Mouse (Mus musculus): ENCODE results near the gene Ankdd1a. TPM values are rescaled to one million over a fixed set of nuclear protein-coding genes. Genes with fewer than 3 reads are reported as not detected.

Ankdd1a gene
- total and polyA plus RNA-seq, 3 experiments: 0.22 TPM; not detected in 2

GRCm38 (mm10) chr9:65480071-65480470 lies 39.9 kb downstream of the Ankdd1a start:
- ATAC-seq (ENCODE audit: extremely low read depth, insufficient number of reproducible peaks, low FRiP score, poor library complexity, severe bottlenecking): no peak
- TF ChIP-seq CTCF (IDR thresholded peaks at IDR 0.05; ENCODE audit: low read depth, low read length): no peak
- TF ChIP-seq GATA1 (IDR thresholded peaks at IDR 0.05; ENCODE audit: borderline replicate concordance, low read length): no peak
- no peak for TF ChIP-seq GATA2 (IDR thresholded peaks at IDR 0.05; ENCODE audit: borderline replicate concordance, low read depth, low read length)
- TF ChIP-seq TAL1 (conservative IDR thresholded peaks at IDR 0.05; ENCODE audit: low read depth, low read length): no peak
- no peak for TF ChIP-seq POLR2AphosphoS5 (IDR thresholded peaks at IDR 0.05; ENCODE audit: insufficient replicate concordance, low read depth, low read length)
- H3K27me3 ChIP-seq (ENCODE audit: insufficient read depth, low read length): no peaks in the 10 kb centered on the region
- H3K9me3 ChIP-seq (replicated peaks): no peaks in the 10 kb centered on the region
- no peak overlapping the region for H3K4me3 ChIP-seq (ENCODE audit: low read depth, low read length)
- peaks cover 85% of the 10 kb centered on the region for H3K36me3 ChIP-seq (replicated peaks)
- H3K4me1 ChIP-seq (ENCODE audit: insufficient read depth, low read depth, low read length): no peaks in the 10 kb centered on the region
- no peak for DNase-seq (ENCODE audit: low spot score)

- Histone ChIP-seq H3K4me3 (ENCODE audit: low read depth, low read length) (no peak overlapping the region), H3K4me1 (ENCODE audit: insufficient read depth, low read depth, low read length) (no peaks in the 10 kb centered on the region), H3K27me3 (ENCODE audit: insufficient read depth, low read length) (no peaks in the 10 kb centered on the region), H3K36me3 (replicated peaks) (peaks cover 84% of the 10 kb centered on the region), H3K9me3 (replicated peaks) (no peaks in the 10 kb centered on the region)
- no peak for ATAC-seq (ENCODE audit: extremely low read depth, insufficient number of reproducible peaks, low FRiP score, poor library complexity, severe bottlenecking)
- TF ChIP-seq GATA2 (IDR thresholded peaks at IDR 0.05; ENCODE audit: borderline replicate concordance, low read depth, low read length): no peak
- TF ChIP-seq GATA1 (IDR thresholded peaks at IDR 0.05; ENCODE audit: borderline replicate concordance, low read length): no peak
- TF ChIP-seq TAL1 (conservative IDR thresholded peaks at IDR 0.05; ENCODE audit: low read depth, low read length): no peak
- TF ChIP-seq CTCF (IDR thresholded peaks at IDR 0.05; ENCODE audit: low read depth, low read length): no peak
- no peak for TF ChIP-seq POLR2AphosphoS5 (IDR thresholded peaks at IDR 0.05; ENCODE audit: insufficient replicate concordance, low read depth, low read length)
- DNase-seq (ENCODE audit: low spot score): no peak
These were observed 40.8 kb downstream of the Ankdd1a start for GRCm38 (mm10) chr9:65479158-65479557.

- Histone ChIP-seq H3K36me3 (replicated peaks) (peaks cover 82% of the 10 kb centered on the region), H3K27me3 (ENCODE audit: insufficient read depth, low read length) (no peaks in the 10 kb centered on the region), H3K4me3 (ENCODE audit: low read depth, low read length) (no peak overlapping the region), H3K9me3 (replicated peaks) (no peaks in the 10 kb centered on the region), H3K4me1 (ENCODE audit: insufficient read depth, low read depth, low read length) (no peaks in the 10 kb centered on the region)
- DNase-seq (ENCODE audit: low spot score) (no peak), ATAC-seq (ENCODE audit: extremely low read depth, insufficient number of reproducible peaks, low FRiP score, poor library complexity, severe bottlenecking) (no peak)
- TF ChIP-seq POLR2AphosphoS5 (IDR thresholded peaks at IDR 0.05; ENCODE audit: insufficient replicate concordance, low read depth, low read length) (no peak), TAL1 (conservative IDR thresholded peaks at IDR 0.05; ENCODE audit: low read depth, low read length) (no peak), GATA1 (IDR thresholded peaks at IDR 0.05; ENCODE audit: borderline replicate concordance, low read length) (no peak), GATA2 (IDR thresholded peaks at IDR 0.05; ENCODE audit: borderline replicate concordance, low read depth, low read length) (no peak), CTCF (IDR thresholded peaks at IDR 0.05; ENCODE audit: low read depth, low read length) (no peak)
These were observed 47.2 kb downstream of the Ankdd1a start for GRCm38 (mm10) chr9:65472769-65473168.

DNA sequence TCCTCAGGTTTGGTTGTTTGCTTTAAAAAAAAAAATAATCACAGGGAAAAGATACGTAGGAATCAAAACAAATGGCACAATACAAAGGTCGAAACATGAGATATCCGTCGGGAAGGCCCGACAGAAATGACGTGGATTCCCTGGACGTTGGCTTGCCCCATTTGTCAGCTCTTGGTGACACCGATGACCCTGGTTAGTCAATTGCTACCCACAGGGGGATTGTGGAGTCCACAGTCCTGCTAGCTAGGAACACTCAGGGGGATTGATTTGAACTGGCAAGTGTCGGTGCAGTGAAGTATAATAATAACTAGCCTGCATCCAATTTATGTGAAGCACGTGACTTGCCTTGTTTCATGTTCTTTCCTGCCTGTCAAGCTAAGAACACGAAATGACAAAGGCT lies 52.3 kb downstream of the Ankdd1a start:
- H3K4me3 ChIP-seq (ENCODE audit: low read depth, low read length): no peak overlapping the region

GRCm38 (mm10) chr9:65465241-65465640 lies 54.8 kb downstream of the Ankdd1a start:
- 0 out of 2 replicates have a peak, but pooled peaks cover 2% of the 10 kb centered on the region for H3K9me3 ChIP-seq (replicated peaks)
- DNase-seq (ENCODE audit: low spot score) (no peak), ATAC-seq (ENCODE audit: extremely low read depth, insufficient number of reproducible peaks, low FRiP score, poor library complexity, severe bottlenecking) (no peak)
- peaks cover 54% of the 10 kb centered on the region for H3K36me3 ChIP-seq (replicated peaks)
- no peaks in the 10 kb centered on the region for H3K27me3 ChIP-seq (ENCODE audit: insufficient read depth, low read length)
- no peak overlapping the region for H3K4me3 ChIP-seq (ENCODE audit: low read depth, low read length)
- TF ChIP-seq GATA2 (IDR thresholded peaks at IDR 0.05; ENCODE audit: borderline replicate concordance, low read depth, low read length): no peak
- TF ChIP-seq POLR2AphosphoS5 (IDR thresholded peaks at IDR 0.05; ENCODE audit: insufficient replicate concordance, low read depth, low read length): no peak
- TF ChIP-seq CTCF (IDR thresholded peaks at IDR 0.05; ENCODE audit: low read depth, low read length): no peak
- TF ChIP-seq TAL1 (conservative IDR thresholded peaks at IDR 0.05; ENCODE audit: low read depth, low read length): no peak
- no peak for TF ChIP-seq GATA1 (IDR thresholded peaks at IDR 0.05; ENCODE audit: borderline replicate concordance, low read length)
- H3K4me1 ChIP-seq (ENCODE audit: insufficient read depth, low read depth, low read length): peaks cover 30% of the 10 kb centered on the region

More for the DNA sequence above, 52.3 kb downstream of the Ankdd1a start:
- H3K27me3 ChIP-seq (ENCODE audit: insufficient read depth, low read length): no peaks in the 10 kb centered on the region
- H3K36me3 ChIP-seq (replicated peaks): peaks cover 70% of the 10 kb centered on the region
- TF ChIP-seq TAL1 (conservative IDR thresholded peaks at IDR 0.05; ENCODE audit: low read depth, low read length) (no peak), POLR2AphosphoS5 (IDR thresholded peaks at IDR 0.05; ENCODE audit: insufficient replicate concordance, low read depth, low read length) (no peak), GATA2 (IDR thresholded peaks at IDR 0.05; ENCODE audit: borderline replicate concordance, low read depth, low read length) (no peak), GATA1 (IDR thresholded peaks at IDR 0.05; ENCODE audit: borderline replicate concordance, low read length) (no peak), CTCF (IDR thresholded peaks at IDR 0.05; ENCODE audit: low read depth, low read length) (no peak)
- no peak for DNase-seq (ENCODE audit: low spot score)
- ATAC-seq (ENCODE audit: extremely low read depth, insufficient number of reproducible peaks, low FRiP score, poor library complexity, severe bottlenecking): no peak
- H3K4me1 ChIP-seq (ENCODE audit: insufficient read depth, low read depth, low read length): peaks cover 5% of the 10 kb centered on the region
- H3K9me3 ChIP-seq (replicated peaks): 0 out of 2 replicates have a peak, but pooled peaks cover 2% of the 10 kb centered on the region

GRCm38 (mm10) chr9:65464161-65464560 lies 55.8 kb downstream of the Ankdd1a start:
- no peak overlapping the region for H3K4me3 ChIP-seq (ENCODE audit: low read depth, low read length)

More at GRCm38 (mm10) chr9:65464161-65464560, 55.8 kb downstream of the Ankdd1a start:
- ATAC-seq (ENCODE audit: extremely low read depth, insufficient number of reproducible peaks, low FRiP score, poor library complexity, severe bottlenecking): no peak
- Histone ChIP-seq H3K27me3 (ENCODE audit: insufficient read depth, low read length) (no peaks in the 10 kb centered on the region), H3K4me1 (ENCODE audit: insufficient read depth, low read depth, low read length) (peaks cover 34% of the 10 kb centered on the region), H3K9me3 (replicated peaks) (0 out of 2 replicates have a peak, but pooled peaks cover 2% of the 10 kb centered on the region), H3K36me3 (replicated peaks) (peaks cover 43% of the 10 kb centered on the region)
- no peak for DNase-seq (ENCODE audit: low spot score)
- TF ChIP-seq GATA1 (IDR thresholded peaks at IDR 0.05; ENCODE audit: borderline replicate concordance, low read length) (no peak), POLR2AphosphoS5 (IDR thresholded peaks at IDR 0.05; ENCODE audit: insufficient replicate concordance, low read depth, low read length) (no peak), GATA2 (IDR thresholded peaks at IDR 0.05; ENCODE audit: borderline replicate concordance, low read depth, low read length) (no peak), CTCF (IDR thresholded peaks at IDR 0.05; ENCODE audit: low read depth, low read length) (no peak), TAL1 (conservative IDR thresholded peaks at IDR 0.05; ENCODE audit: low read depth, low read length) (no peak)

Data from G1E (cell line).